Mouse (Mus musculus): ENCODE data around the gene Prss54. TPM values are rescaled to one million over a fixed set of nuclear protein-coding genes. Genes with fewer than 3 reads are reported as not detected.
A peak's percentile ranks its signal among the peaks of the same experiment; 100 is the strongest.
"Not testable (repeated sequence)": the region's sequence is repeated elsewhere in the genome, so short reads cannot be mapped to it uniquely, and the experiment has no call there.

The Prss54 gene
- not detected for total RNA-seq (2021)

DNA sequence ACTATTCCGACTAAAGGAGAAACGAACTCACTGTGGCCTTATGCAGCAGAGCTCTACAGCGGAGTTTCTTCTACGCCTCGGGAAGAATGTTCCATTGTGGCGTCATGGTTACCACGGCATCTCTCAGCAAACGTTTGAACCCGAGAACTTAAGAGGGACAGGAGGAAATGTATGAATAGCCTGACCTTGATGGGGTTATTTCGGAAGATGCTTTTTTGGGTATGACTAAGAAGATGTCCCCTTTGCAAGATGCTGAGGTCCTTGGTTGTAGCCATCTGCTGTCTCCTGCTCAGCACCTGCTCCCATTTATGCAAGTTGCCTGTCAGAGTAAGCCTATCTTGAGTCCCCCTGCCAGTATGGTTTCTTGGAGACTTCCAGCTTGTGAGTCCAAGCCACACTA, at the start of gene Prss54:
Gene Prss54 (minus strand): TSS at position 101 of the 400 bp plus-strand sequence.
- DNase-seq (ENCODE audit: extremely low spot score in 1 of 2, low spot score in 2 of 2): no peak
- intact Hi-C loops (cut with DNase I): no loop called here

DNA sequence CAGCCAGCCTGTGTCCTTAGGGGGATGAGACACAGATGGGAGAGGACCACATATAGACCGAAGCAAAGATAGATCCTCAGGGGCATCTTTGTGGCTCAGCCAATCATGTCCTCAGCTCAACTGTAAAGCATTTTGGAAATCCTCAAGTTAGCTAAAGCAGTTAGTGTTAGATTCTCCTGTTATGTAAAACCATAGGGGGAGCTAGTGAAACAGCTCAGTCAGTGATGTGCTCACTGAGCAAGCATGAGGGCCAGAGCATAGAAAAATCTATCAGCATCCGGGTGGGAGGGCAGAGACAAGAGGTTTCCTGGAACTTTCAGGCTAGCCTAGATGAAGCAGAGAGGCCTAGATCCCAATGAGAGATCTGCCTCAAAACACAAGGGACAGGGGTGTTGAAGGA, 48.7 kb upstream of the Prss54 start:
- intact Hi-C loops (cut with DNase I): no loop called here
- DNase-seq (ENCODE audit: extremely low spot score in 1 of 2, low spot score in 2 of 2): no peak

DNA sequence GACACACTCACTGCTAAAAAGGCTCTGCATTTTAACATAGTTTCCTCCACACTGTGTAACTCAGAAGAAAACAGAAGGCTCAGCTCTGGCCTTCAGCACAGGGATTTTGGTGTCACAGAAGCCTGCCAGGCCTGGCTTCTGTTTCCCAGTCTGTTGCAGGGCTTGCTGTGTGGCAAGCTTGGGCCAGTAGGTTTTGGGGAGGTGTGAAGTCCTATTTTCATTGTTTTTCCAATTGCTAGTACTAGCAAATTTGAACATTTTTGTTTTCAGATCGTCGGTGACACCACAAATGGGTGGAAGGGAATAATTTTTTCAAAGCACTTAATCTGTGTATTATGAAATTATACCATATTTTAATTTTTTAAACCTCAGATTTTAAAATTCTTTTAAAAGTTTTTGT, 43.9 kb upstream of the Prss54 start:
- intact Hi-C loops (cut with DNase I): no loop called here
- DNase-seq (ENCODE audit: extremely low spot score in 1 of 2, low spot score in 2 of 2): no peak

DNA sequence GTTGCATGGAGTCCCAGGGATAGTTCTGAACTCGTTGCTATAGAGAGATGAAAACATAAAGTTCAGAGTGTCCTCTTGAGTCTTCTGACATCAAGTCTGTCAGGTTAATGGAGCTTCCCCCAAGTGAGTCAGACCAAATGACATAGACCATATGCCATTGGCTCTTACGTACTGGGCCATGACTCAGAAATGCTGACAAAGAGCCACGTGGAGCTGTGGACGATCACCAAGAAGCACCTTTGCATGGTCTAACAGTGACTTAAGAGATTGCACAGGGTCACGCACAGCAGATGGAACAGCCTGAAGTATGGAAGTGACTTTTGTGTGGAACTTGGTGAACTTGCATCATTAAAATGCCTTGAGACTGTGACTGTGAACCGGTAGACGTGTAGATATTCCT, 40.2 kb upstream of the Prss54 start:
- DNase-seq (ENCODE audit: extremely low spot score in 1 of 2, low spot score in 2 of 2): no peak
- intact Hi-C loops (cut with DNase I): no loop called here

DNA sequence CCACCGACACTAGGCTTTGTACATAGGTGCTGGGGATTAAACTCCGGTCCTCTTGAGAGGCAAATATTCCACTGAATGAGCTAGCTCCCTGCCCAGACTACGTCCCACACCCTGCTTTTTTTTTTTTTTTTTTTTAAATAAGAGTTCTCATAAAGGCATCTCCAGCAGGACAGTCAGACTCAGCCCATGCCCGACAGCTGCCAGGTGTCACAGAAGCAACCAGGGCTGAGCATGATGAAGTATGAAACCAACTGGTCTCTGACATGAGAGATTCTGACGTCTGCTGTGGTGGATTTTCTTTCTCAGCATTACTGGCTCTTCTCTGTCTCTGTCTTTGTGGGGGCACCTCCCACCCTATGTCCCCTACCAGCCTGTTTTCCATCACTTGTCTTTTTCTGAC, 35.6 kb upstream of the Prss54 start:
- DNase-seq (ENCODE audit: extremely low spot score in 1 of 2, low spot score in 2 of 2): no peak
- intact Hi-C loops (cut with DNase I): no loop called here

DNA sequence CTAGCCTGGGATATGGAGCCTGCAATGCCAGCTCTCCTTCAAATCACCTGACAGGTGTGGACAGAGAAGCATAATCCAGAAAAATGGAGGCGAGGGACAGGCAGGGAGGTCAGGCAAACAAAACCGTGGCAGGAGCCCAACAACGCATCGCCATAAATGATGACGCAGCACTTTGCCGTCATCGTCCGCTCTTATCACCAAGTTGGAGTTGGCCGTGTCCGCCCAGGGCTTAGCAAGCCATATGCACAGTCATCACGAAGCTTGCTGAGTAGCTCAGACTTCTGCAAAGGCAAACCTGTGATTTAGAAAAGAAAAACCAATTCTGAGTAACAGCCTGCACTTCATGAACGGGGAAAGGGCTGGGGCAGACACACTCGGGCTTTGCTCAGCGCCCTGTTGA, 34.6 kb upstream of the Prss54 start:
- no peak for DNase-seq (ENCODE audit: extremely low spot score in 1 of 2, low spot score in 2 of 2)
- intact Hi-C loops (cut with DNase I): no loop called here

DNA sequence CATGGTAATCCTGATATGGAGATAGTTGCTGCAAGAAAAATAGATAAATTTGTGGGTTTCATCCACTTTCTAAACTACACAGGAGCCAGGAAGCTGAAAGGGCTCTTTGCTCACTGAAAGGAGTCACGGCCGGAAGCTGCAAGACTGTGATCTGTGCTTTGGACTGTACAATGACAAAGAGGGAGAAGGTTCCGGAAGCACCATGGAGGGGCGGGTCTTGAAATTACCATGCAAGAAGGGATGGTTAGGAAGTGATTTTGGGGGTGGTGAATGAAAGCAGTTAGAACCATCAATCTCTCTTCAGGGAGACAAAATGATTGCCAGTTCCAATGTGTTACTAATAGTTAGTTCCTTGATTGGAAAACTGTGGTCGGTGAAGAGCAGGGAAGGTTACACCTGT, 33.3 kb upstream of the Prss54 start:
- DNase-seq (ENCODE audit: extremely low spot score in 1 of 2, low spot score in 2 of 2): no peak
- intact Hi-C loops (cut with DNase I): loop anchor here (10.0 kb wide), 1 partner anchor 225 kb away; no protein-coding TSS in a partner anchor

DNA sequence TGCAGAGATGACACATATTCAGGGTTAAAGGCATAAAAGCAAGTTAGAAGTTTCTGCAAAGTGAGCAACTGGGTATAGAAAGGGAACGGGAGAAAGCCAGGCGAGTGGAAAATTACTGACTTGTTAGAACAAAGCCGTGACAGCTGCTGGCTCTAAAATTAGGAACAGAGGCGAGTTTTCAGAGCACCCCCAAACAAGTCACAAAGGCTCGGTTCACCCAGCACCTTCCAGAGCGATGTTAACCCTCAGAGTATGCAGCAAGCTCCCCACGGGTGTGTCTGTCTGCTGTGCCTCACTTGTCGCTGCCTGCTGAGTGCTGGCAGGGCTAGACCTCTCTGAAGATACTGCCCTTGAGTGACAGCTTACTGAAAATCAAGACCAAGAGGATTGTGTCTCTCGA, 31.1 kb upstream of the Prss54 start:
- intact Hi-C loops (cut with DNase I): loop anchor here (10.0 kb wide), 1 partner anchor 228 kb away; no protein-coding TSS in a partner anchor
- DNase-seq (ENCODE audit: extremely low spot score in 1 of 2, low spot score in 2 of 2): no peak

DNA sequence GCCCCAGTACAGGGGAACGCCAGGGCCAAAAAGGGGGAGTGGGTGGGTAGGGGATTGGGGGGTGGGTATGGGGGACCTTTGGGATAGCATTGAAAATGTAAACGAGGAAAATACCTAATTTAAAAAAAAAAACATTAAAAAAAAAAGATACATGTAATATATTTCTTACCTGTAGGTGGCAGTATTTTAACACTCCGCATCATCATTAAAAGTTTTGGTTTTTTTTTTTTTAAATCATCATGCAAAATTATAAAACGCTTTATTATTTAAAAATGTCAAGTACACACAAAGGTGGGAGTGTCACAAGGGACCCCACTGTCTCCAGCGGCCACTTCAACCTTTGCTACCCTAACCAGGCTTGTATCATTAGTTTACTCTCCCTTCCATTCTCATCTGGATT, 30.4 kb upstream of the Prss54 start:
- DNase-seq (ENCODE audit: extremely low spot score in 1 of 2, low spot score in 2 of 2): not testable (repeated sequence)
- intact Hi-C loops (cut with DNase I): loop anchor here (10.0 kb wide), 1 partner anchor 228 kb away; no protein-coding TSS in a partner anchor

DNA sequence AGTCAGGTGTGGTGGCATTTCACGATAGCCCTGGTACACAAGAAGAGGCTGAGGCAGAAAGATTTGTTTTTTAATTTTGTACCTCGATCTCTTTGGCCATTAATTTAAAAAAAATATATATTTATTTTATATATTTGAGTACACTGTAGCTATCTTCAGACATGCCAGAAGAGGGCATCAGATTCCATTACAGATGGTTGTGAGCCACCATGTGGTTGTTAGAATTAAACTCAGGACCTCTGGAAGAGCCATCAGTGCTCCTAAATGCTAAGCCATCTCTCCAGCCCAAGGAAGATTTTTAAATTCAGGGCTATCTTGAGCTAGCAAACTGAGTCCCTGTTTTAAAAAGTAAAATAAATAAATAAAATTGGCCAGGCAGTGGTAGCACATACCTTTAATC, 26.0 kb upstream of the Prss54 start:
- intact Hi-C loops (cut with DNase I): loop anchor here (10.0 kb wide), 1 partner anchor 233 kb away; no protein-coding TSS in a partner anchor
- no peak for DNase-seq (ENCODE audit: extremely low spot score in 1 of 2, low spot score in 2 of 2)

DNA sequence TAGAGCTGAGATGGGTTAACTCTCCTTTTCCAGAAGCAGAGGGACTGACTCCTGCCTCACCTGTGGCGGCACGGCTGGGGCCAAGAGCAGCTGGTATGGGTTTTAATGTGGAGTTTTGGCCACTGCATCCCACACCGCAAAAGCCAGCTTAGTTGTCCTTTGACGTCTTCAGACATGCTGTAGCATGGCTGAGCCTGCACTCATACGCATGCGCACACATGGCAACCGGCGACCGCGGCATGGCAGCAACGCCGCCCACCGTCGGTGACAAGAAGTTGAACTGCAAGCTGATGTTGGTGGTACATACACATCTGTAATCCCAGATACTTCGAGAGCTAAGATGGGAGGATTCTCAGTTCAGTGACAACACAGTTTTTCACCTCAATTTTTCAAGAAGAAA, 25.2 kb upstream of the Prss54 start:
- no peak for DNase-seq (ENCODE audit: extremely low spot score in 1 of 2, low spot score in 2 of 2)
- intact Hi-C loops (cut with DNase I): loop anchor here (2.0 to 10.0 kb wide), 2 partner anchors 95 to 233 kb away; no protein-coding TSS in a partner anchor

DNA sequence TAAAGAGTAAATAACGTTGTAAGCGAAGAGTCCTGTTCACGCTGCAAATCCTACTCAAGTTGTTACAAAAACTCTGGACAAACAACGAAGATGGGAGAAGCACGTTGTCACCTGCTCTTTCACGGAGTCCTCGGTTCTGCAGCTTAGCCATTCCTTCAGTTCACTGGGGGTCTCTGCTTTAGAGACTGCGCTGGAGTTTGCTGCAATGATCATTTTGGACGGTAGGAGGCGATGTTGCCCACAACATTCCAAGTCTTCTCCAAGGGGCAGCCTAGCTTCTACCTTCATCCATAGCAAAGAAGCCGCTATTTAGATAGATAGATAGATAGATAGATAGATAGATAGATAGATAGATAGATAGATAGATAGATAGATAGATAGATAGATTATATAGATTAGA, 23.7 kb upstream of the Prss54 start:
- peak; percentile 62 to 71 for DNase-seq (ENCODE audit: extremely low spot score in 1 of 2, low spot score in 2 of 2)
- intact Hi-C loops (cut with DNase I): loop anchor here (2.0 to 10.0 kb wide), 3 partner anchors 97 to 235 kb away; no protein-coding TSS in a partner anchor

DNA sequence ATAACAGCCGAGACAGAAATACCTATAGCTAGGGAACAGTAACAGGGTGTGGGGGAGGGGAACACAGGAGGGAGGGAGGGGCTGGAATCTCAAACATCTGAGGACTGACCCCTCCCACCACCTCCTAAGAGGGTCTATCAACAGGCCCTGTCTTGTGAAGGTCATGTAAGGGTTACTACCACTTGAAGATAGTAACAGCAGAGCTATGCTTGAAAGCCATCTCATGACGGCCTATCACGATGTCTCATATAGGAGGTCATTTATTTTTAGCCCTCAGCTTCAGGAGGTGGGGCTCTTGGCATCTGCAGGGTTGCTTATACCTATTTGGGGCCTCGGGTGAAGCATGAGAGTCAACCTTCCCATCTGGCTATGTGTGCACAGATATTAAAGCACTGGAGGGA, 20.7 kb upstream of the Prss54 start:
- no peak for DNase-seq (ENCODE audit: extremely low spot score in 1 of 2, low spot score in 2 of 2)
- intact Hi-C loops (cut with DNase I): loop anchor here (5.0 kb wide), 1 partner anchor 110 kb away; no protein-coding TSS in a partner anchor

DNA sequence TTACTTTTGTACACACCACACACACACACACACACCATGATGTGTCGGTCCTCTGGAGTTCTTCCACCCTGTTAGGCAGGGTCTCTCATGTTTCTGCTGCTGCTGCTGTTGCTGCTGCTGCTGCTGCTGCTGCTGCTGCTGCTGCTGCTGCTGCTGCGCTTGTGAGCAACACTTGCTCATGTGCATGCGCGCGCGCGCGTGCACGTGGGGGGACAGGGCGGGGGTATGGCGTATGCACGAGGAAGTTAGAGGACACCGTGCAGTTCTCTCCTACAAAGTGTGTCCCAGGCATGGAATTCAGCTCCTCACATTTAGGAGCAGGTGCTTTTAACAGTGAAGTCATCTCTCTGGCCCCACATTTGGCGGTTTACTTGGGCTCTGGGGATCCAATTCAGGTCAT, 19.0 kb upstream of the Prss54 start:
- intact Hi-C loops (cut with DNase I): loop anchor here (5.0 kb wide), 1 partner anchor 108 kb away; no protein-coding TSS in a partner anchor
- no peak for DNase-seq (ENCODE audit: extremely low spot score in 1 of 2, low spot score in 2 of 2)

DNA sequence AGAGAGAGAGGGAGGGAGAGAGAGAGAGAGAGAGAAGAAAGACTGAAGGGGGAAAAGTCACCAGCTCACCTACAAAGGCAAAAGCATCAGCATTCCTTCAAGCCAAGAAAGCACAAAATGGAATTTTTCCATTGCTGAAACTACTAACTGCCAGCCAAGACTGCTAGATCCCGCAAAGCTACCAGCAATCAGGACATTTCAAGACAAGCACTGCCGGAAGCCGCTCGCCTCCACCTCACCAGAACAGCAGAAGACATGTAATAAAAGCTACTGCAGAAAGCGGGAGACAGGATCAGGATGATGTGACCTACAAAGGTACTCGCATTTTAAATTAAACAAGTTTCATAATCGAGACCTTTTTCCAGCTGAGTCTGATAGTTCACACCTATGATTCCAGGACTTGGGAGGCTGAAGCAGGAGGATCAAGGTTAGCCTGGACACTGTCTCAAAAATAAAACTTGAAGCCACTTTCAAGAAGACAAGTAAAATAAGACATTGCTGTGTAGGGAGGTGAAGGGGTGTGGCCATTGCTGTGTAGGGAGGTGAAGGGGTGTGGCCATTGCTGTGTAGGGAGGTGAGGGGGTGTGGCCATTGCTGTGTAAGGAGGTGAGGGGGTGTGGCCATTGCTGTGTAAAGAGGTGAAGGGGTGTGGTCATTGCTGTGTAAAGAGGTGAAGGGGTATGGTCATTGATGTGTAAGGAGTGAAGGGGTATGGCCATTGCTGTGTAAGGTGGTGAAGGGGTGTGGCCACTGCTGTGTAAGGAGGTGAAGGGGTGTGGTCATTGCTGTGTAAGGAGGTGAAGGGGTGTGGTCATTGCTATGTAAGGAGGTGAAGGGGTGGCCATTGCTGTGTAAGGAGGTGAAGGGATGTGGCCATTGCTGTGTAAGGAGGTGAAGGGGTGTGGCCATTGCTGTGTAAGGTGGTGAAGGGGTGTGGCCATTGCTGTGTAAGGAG, 17.6 kb upstream of the Prss54 start:
- DNase-seq (ENCODE audit: extremely low spot score in 1 of 2, low spot score in 2 of 2): no peak
- intact Hi-C loops (cut with DNase I): no loop called here

DNA sequence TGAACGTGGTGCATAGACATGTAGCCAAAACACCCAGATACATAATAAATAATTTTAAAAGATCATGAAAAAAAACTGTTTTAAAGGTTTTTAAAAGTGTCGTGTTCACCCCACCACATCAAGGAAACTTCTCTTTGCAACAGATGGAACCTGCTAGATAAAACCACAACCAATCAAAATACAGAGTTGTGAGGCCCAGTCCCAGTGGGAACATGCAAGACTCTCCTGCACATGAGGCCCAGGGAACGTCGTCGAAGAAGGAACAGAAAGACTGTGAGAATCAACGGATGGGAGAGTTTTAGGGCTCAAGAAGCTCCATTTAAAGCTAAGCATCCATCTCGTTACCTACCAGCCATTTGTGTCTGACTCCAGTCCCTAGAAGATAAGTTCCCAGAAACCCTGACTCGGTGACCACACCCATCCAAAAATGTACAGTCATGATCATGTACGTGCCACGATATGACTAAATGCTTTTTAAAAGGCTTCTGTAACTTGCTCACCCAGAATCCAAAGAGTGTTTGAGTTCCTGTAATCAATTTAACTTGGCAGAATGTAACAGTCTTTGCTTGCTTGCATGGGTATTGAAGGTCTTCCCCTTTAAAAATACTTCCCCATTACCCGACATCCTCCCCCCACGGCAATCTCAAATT, 16.1 kb upstream of the Prss54 start:
- intact Hi-C loops (cut with DNase I): no loop called here
- DNase-seq (ENCODE audit: extremely low spot score in 1 of 2, low spot score in 2 of 2): no peak

DNA sequence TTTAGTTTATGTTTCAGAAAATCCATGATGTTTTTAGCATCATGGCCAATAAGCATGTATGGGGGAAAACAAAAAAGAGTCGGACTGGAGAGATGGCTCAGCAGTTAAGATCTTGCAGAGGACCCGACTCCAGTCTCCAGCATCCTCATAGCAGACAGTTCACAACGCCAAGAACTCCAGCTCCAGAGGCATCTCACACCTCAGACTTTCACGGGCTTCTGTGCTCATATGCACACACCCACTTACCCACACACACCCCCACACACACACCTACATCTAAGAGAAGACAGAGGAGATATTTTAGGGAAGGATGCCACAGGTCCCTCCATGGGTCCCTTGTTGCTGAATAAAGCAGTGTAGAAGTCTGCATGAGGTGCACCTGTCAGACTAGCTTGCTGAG, 14.4 kb upstream of the Prss54 start:
- intact Hi-C loops (cut with DNase I): no loop called here
- no peak for DNase-seq (ENCODE audit: extremely low spot score in 1 of 2, low spot score in 2 of 2)

DNA sequence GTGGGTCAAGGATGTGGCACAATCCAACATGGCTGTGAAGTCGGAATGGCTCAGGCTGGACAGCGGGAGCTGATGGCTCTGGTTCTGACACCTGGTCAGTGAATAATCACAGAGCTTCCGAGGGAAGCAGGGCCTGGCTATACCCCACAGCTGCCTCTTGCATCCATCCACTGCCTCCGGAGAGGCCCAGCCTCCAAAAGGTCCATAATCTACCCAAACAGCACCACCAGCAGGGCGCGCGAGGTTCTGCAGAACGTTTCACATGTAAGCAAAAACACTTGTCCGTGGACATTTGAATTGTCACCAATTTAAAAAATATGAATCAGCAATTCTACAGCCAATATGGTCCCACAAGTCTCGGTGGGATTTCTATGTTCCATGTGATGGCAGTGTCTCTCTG, 13.1 kb upstream of the Prss54 start:
- intact Hi-C loops (cut with DNase I): no loop called here
- no peak for DNase-seq (ENCODE audit: extremely low spot score in 1 of 2, low spot score in 2 of 2)

DNA sequence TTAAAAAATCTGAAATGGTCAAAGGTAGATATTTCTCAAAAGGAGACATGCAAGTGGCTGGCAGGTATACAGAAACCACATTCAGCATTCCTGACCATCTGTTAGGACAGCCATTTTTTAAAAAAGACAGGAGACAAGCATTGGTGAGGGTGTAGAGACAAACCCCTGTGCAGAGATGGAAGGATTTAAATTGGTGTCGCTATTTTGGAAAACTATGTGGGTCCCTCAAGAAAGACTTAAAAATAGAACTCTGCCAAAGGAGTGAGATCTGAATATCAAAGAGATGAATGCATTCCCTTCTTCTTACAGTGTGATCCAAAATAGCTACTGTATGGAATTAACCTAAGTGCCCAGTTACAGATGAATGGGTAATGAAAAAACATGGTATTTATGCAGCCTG, 11.2 kb upstream of the Prss54 start:
- intact Hi-C loops (cut with DNase I): no loop called here

DNA sequence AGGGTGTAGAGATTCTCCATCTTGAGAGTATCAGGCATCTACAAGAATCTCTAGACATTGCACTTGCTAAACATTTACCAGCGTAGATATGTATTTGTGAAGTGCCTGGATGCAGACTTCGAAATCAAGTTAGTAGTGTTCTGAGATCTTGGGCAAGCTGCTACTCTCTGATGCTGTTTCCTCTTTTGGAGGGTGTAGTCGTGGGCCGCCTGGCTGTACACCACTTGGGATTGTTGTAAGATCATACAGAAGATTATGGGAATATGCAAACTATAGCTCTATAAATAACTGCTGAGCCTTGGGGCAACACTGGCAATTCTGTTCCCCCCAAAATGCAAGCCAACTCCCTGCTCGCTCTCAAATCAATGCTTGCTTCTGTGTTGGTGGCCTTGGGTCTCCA, 3.0 kb downstream of the Prss54 start:
- intact Hi-C loops (cut with DNase I): no loop called here
- DNase-seq (ENCODE audit: extremely low spot score in 1 of 2, low spot score in 2 of 2): no peak

More for the DNA sequence above, 11.2 kb upstream of the Prss54 start:
- DNase-seq (ENCODE audit: extremely low spot score in 1 of 2, low spot score in 2 of 2): no peak

Measured in left cerebral cortex, postnatal 10 days (tissue).